Mouse (Mus musculus): ENCODE results near the gene Ubash3a. TPM values are rescaled to one million over a fixed set of nuclear protein-coding genes. Genes with fewer than 3 reads are reported as not detected.

Gene Ubash3a
- polyA plus RNA-seq, 1 experiment, result 1.6 TPM

DNA sequence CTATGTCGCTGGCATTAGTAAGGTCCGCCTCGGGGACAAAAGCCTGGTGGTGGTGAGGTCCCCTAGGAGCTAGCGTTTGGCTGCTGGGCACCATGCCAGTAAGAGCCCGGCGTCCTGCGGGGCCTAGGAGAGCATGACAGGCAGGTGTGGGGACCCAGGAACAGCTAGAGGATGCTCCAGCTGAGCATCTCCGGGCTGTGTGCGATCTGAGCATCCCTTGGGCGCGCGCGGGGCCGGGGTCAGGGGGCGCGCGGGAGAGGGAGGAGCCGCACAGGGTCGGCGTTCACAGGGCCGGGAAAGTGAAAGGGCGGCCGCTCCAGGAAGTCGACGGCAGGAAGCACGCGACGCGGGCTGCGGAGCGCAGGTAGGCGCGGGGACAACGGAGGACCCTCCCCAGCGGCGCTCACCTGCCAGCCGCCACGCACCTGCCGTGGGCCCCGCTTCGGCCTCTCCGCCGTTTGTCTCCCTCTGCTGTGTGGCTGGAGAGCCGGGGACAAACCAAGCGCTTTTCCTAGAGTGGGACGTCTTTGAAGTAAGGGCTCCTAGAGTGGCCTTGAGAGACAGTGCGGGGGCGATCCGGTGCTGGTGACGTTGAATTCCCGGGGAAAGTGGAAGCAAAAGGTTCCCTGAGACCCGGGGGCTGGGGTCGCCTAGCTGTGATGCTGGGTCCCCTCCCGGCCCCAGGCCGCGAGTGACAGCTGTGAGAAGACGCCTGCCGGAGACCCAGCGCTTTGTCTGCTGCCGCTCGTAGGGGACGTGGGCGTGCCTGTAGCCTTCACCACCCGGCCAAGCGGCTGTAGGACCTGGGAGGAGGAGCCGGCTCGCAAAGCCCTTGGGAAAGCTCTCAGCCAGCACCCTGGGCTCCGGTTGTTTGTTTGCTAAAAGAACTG lies 88.5 kb downstream of the Ubash3a start:
- peak overlapping the region; percentile 54 for H3K4me3 ChIP-seq (ENCODE audit: insufficient read depth, low read depth, low read length)
- no peaks in the 10 kb centered on the region for H3K36me3 ChIP-seq (ENCODE audit: control insufficient read depth, insufficient read depth, low read length)
- 2% methylated on average over 68 of the region's 68 CpGs for WGBS
- no peak overlapping the region for H3K27ac ChIP-seq (ENCODE audit: insufficient read depth, low read depth, low read length)
- H3K27me3 ChIP-seq (replicated peaks; ENCODE audit: control insufficient read depth, insufficient read depth, low read length), result no peaks in the 10 kb centered on the region
- no peaks in the 10 kb centered on the region for H3K4me1 ChIP-seq (ENCODE audit: control insufficient read depth, insufficient read depth, low read length)
- TF ChIP-seq CTCF (conservative IDR thresholded peaks at IDR 0.05; ENCODE audit: insufficient read depth, insufficient read length, low read depth, low read length) (no peak), POLR2A (IDR thresholded peaks at IDR 0.05; ENCODE audit: low read depth, low read length) (no peak)
- DNase-seq, result peak; percentile 84

Other genes with a start within 250 kb of the Ubash3a start
- 7.6 and 8.2 TPM in 2 replicates for gene Abcg1, start 150.2 kb upstream of the Ubash3a start, polyA plus RNA-seq (2012; rRNA removed)
- gene Tff3, start 78.2 kb upstream of the Ubash3a start, polyA plus RNA-seq (2012; rRNA removed), result not detected in 2 replicates
- gene Tff2, start 63.6 kb upstream of the Ubash3a start, polyA plus RNA-seq (2012; rRNA removed), result 0.20 TPM in 1 of 2 replicates, not detected in the other
- 0.31 TPM in 1 of 2 replicates, not detected in the other for gene Tff1, start 42.6 kb upstream of the Ubash3a start, polyA plus RNA-seq (2012; rRNA removed)
- 0.03 TPM in 1 of 2 replicates, not detected in the other for gene Tmprss3, start 8.9 kb upstream of the Ubash3a start, polyA plus RNA-seq (2012; rRNA removed)
- 0.73 and 1.1 TPM in 2 replicates for gene Rsph1, start 69.5 kb downstream of the Ubash3a start, polyA plus RNA-seq (2012; rRNA removed)
- gene Slc37a1, start 78.9 kb downstream of the Ubash3a start, polyA plus RNA-seq (2012; rRNA removed), result 6.3 and 6.5 TPM in 2 replicates
- gene Pde9a, start 178.3 kb downstream of the Ubash3a start, polyA plus RNA-seq (2012; rRNA removed), result 74.3 and 106 TPM in 2 replicates

Data from kidney, adult 2 months (tissue).